Mouse (Mus musculus) liver, embryonic 11.5 days (tissue): ENCODE results near the gene Pdlim1. TPM values are rescaled to one million over a fixed set of nuclear protein-coding genes. Genes with fewer than 3 reads are reported as not detected.

ENCODE experiments used
- ATAC-seq: fragments of 200-750 bp; cut with Nextera tagmentation; replicated peaks from 2 replicates; pipeline ENCODE4 v1.8.0; 2017; ENCODE audit warnings: moderate number of reproducible peaks, mild to moderate bottlenecking, moderate TSS enrichment, moderate library complexity; ENCODE audit not compliant: low FRiP score
- DNase-seq: peaks from one replicate; pipeline ENCODE4 v3.0.0-alpha.2; 2017; ENCODE audit warnings: low spot score
- H3K27ac ChIP-seq: fragments of 300-500 bp; sonication (generic); 2 replicates; pipeline ENCODE4 v1.5.1; 2014; ENCODE audit warnings: mild to moderate bottlenecking, low read depth, low read length, control low read depth
- H3K27me3 ChIP-seq: fragments of 300-500 bp; sonication (generic); replicated peaks from 2 replicates; pipeline ENCODE4 v1.6.1; 2014; ENCODE audit warnings: low read length, mixed read lengths; ENCODE audit not compliant: control insufficient read depth, insufficient read depth
- H3K36me3 ChIP-seq: fragments of 300-500 bp; sonication (generic); 2 replicates; pipeline ENCODE4 v1.6.1; 2014; ENCODE audit warnings: mild to moderate bottlenecking, low read length, moderate library complexity, mixed read lengths; ENCODE audit not compliant: control insufficient read depth, insufficient read depth
- H3K4me1 ChIP-seq: fragments of 300-500 bp; sonication (generic); replicated peaks from 2 replicates; pipeline ENCODE4 v1.6.1; 2014; ENCODE audit warnings: low read length, mixed read lengths; ENCODE audit not compliant: control insufficient read depth, insufficient read depth
- H3K4me2 ChIP-seq: fragments of 300-500 bp; sonication (generic); 2 replicates; pipeline ENCODE4 v1.6.1; 2014; ENCODE audit warnings: mild to moderate bottlenecking, control low read depth, moderate library complexity
- H3K4me3 ChIP-seq: fragments of 300-500 bp; sonication (generic); 2 replicates; pipeline ENCODE4 v1.5.1; 2014; ENCODE audit warnings: low read depth, low read length, control low read depth
- H3K9ac ChIP-seq: fragments of 300-500 bp; sonication (generic); 2 replicates; pipeline ENCODE4 v1.6.1; 2014; ENCODE audit warnings: low read depth, low read length, control low read depth
- H3K9me3 ChIP-seq: fragments of 300-500 bp; sonication (generic); 2 replicates; pipeline ENCODE4 v1.6.1; 2016; ENCODE audit warnings: low read length, inconsistent platforms, mixed read lengths; ENCODE audit not compliant: control insufficient read depth
- WGBS: fragments of 180-500 bp; shearing (Covaris S2); extraction: QIAGEN DNeasy Blood & Tissue Kit; methylation state at CpG from one replicate; pipeline ENCODE4 v1.1.7; 2014; 5-methylcytosine and 5-hydroxymethylcytosine counted together
- polyA plus RNA-seq: library from polyadenylated mRNA; unstranded; fragments of >200 nt; fragmentation: Nextera tagmentation; extraction: Ambion mirVana; gene quantifications from 2 replicates; pipeline ENCODE4 v1.2.1, GENCODE M21; 2014

The Pdlim1 gene
- polyA plus RNA-seq, 1 experiment from 2014 or later, result 118 TPM

- no peak overlapping the region for H3K4me3 ChIP-seq
- no peaks in the 10 kb centered on the region for H3K36me3 ChIP-seq
- no peak overlapping the region for H3K27ac ChIP-seq
- H3K4me1 ChIP-seq, result no peaks in the 10 kb centered on the region
- no peak overlapping the region for H3K9ac ChIP-seq
- no peaks in the 10 kb centered on the region for H3K9me3 ChIP-seq
- H3K4me2 ChIP-seq, result no peak overlapping the region
- H3K27me3 ChIP-seq, result no peaks in the 10 kb centered on the region
- 81% methylated on average over 4 of the region's 4 CpGs for WGBS
- DNase-seq (no peak), ATAC-seq (no peak)
Measured at GRCm38 (mm10) chr19:40178311-40178710, 93.3 kb downstream of the Pdlim1 start.

Other genes with a start within 250 kb of the Pdlim1 start
- not detected in 2 replicates for gene Cyp2c54, start 198.0 kb downstream of the Pdlim1 start, polyA plus RNA-seq
- gene Cyp2c50, start 182.2 kb downstream of the Pdlim1 start, polyA plus RNA-seq, result not detected in 2 replicates
- gene Cyp2c70, start 84.5 kb downstream of the Pdlim1 start, polyA plus RNA-seq, result 6.2 and 6.5 TPM in 2 replicates
- gene Sorbs1, start 241.9 kb upstream of the Pdlim1 start, polyA plus RNA-seq, result 41.9 and 45.0 TPM in 2 replicates